Mouse (Mus musculus): Measurements from ENCODE around the gene Rbfox3.

Gene Rbfox3

DNA sequence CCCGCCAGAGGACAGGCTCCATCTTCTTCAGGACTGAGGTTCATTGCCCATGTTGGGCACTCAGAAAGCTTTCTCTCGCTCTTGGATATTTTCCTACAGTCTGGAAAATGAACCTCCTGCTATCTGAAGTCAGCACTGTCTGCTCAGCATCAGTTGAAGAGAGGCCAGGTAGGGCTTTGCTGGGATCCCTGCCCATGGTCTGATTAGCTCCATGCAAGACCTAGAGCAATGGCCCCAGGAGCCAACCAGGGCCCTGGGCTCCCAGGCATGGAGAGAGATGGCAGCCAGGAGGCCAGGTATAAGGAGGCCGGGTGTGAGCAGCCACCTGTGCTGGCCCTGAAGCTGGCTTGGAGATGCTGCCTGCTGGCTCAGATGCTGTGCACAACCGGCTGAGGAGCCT is 198.6 kb downstream of the Rbfox3 start:
- DNase-seq: no peak

GRCm38 (mm10) chr11:118712058-118712457 is 199.3 kb downstream of the Rbfox3 start:
- DNase-seq: no peak

DNA sequence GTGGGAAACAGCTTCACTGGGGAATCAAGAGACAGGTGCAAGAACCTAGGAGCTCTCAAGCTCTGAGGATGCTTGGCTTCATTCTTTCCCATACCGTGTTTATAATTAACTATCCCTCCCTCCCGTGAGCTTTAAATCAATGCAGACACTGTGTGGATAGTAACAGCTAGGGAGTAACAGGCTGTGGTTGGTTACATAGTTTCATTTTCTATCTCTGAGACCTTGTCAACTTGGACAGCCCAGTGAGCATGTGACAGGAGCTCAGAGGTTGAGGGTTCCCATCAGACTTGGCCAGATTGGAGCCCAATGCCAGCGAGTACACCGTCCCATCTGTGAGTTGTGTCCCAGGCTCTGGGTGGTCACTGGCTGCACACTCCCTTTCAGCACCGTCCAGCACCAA is 201.4 kb downstream of the Rbfox3 start:
- DNase-seq: no peak

DNA sequence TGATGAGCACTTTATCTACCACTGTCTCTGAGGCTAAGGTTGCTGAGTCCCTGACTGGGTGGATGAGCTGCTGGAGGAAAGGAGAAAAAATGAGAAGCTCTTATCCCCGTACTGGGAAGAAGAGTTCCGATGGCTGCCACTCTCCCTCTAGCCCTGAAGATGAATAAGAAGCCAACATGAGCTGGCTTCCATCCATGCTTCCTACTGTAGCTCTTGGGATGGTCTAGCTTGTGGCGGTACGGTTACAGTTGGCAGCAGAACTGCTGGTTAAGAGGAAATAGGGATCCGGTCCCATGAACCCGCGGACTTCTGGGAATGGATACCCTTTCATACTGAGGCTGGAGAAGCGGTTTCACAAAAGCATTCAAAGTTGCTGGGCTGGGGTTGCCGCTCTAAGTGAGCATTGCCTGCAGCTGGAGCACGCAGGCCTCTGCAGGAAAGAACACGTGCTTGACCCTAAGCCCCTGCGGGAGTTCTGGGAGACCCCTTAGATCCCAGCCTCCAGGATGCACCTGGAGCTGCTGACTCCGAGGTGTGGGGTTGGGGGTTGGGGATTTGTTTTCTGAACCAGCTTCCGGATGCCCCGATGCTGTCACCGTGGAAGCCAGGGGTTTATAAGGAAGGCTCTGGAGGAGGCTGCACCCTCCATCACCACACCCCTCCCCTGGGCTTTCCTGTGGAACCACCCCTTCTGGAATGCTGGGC is 215.0 kb downstream of the Rbfox3 start:
- no peak for DNase-seq

- DNase-seq: no peak
Observed at GRCm38 (mm10) chr11:118693276-118693675, 218.1 kb downstream of the Rbfox3 start.

GRCm38 (mm10) chr11:118690262-118690661 is 221.1 kb downstream of the Rbfox3 start:
- no peak for DNase-seq

GRCm38 (mm10) chr11:118685397-118685796 is 226.0 kb downstream of the Rbfox3 start:
- DNase-seq: peak; percentile 16

GRCm38 (mm10) chr11:118684665-118685064 is 226.7 kb downstream of the Rbfox3 start:
- no peak for DNase-seq

GRCm38 (mm10) chr11:118680699-118681098 is 230.7 kb downstream of the Rbfox3 start:
- DNase-seq: no peak

GRCm38 (mm10) chr11:118679736-118680410 is 231.5 kb downstream of the Rbfox3 start:
- no peak for DNase-seq

DNA sequence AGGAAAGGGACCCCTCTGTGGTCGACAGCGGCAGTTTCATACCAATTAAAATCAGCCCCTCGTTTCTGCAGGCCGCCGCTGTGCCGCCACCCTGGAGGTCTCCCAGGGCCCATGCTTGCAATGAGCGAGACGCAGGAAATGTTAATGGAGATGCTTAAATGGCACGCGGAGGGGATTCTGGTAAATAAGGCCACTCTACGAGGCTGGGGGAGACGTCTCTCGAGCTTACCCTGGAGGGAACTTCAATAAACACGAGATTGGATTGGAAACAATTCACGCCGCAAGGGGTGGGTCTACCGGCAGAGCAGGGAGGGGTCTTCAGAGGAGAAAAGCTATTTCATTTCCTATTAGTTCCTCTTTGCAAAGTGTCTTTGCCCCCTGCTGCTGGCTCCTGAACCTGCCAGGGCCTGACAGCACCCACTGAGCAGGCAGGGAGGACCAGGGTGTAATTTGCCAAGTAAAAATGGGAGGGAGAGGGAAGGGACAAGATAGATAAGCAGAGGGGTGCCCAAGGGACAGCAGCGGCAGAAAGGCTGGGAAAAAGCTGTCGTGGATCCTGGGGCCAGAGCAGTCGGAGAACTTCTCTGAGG is 232.8 kb downstream of the Rbfox3 start:
- no peak for DNase-seq

- DNase-seq: no peak
Observed at GRCm38 (mm10) chr11:118677277-118677676, 234.1 kb downstream of the Rbfox3 start.

GRCm38 (mm10) chr11:118676364-118676763 is 235.0 kb downstream of the Rbfox3 start:
- DNase-seq: no peak

DNA sequence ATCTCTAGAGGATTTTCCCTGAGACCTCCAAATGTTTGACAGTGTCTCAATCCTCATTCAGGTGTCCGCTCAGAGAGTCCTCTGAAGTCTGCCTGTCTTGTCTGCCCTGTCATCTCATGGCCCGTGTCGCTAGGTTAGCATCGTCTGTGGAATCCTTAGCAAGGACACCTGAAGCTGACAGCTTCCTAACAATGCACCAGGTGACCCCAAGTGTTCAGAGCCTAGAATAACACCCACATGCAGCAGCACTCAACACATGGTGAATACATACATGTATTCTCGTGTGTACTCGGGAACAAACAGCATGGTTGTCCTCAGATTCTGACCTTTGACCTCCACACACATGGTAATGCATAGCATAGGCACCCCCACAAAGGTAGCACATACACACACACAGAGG is 239.4 kb downstream of the Rbfox3 start:
- DNase-seq: no peak

DNA sequence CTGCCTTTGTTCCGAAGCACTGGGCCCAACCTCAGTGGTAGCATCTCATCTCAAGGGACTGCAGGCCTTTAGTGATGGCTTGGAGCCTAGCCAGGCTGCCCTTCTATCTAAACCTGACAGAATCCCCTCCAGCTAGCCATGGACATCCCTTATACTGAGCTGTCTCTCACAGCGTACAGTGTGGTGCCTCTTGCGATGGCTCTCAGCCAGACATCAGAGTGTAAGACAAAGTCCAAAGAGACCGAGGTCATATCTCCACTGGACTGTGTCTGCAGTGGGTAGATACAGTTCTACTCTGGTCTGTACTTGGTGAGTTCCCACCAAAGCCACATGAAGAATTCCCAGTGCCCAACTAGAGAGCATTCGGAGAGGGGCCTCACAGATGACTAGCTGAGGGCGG is 240.2 kb downstream of the Rbfox3 start:
- no peak for DNase-seq

GRCm38 (mm10) chr11:118669820-118670219 is 241.6 kb downstream of the Rbfox3 start:
- DNase-seq: no peak

- DNase-seq: peak; percentile 61
Observed at GRCm38 (mm10) chr11:118668351-118668750, 243.0 kb downstream of the Rbfox3 start.

DNA sequence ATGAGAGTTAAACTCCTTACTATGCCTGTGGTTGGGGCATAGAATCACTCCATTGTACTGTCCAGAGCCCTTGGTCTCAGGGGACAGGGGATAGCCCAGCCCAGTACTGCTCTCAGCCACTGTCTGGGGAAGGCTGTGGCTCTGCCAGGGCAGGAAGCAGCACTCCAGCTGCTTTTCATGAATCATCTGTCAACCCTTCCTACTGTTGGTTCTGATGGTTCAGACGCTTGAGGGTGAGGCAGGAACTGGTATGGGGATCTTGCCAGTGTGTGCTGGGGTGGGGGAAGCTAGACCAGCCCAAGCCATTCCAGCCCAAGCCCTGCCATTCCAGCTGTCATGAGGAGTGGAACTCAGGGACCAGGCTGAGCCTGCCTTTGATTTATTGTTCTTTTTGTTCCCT is 243.5 kb downstream of the Rbfox3 start:
- peak; percentile 58 for DNase-seq

DNA sequence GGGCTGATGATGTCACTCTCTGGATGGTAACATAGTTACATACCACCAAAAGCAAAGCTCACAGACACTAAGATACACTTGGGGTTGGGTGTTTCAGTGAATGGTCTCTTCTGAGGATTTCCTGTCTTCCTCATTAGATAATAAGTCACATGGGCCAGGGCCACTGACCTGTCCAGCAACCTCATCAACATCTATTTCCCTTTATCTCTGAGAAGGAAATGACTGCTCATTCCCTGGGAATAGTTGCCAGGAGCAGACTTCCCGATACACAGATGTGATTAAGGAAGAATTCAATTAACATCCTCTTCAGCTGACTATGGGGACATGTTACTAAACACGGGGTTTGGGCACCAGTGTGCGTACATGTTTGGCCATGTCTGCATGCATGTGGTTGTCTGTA is 245.2 kb downstream of the Rbfox3 start:
- DNase-seq: peak; percentile 40

- no peak for DNase-seq
Observed at GRCm38 (mm10) chr11:118663305-118663704, 248.1 kb downstream of the Rbfox3 start.

DNA sequence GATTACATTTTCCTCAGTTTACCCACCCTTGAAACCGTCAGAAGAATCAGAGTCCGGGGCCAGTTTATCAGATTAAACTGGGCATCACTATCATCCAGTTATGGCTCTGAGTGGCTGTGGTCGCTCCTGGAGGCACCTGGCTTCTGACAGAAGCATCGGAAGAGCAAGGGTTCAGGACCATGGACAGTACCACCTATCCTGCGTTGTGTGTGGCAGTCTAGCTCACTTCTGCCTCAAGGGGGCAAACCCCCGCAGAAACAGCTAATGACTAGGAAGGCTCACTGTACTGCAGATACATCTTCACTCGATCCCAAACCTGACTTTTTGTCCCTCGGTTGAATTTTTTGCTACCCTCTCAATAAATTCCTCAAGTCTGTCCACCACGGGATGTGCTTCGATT is 252.1 kb downstream of the Rbfox3 start:
- peak; percentile 31 for DNase-seq

- DNase-seq: no peak
Observed at GRCm38 (mm10) chr11:118655833-118656232, 255.6 kb downstream of the Rbfox3 start.

DNA sequence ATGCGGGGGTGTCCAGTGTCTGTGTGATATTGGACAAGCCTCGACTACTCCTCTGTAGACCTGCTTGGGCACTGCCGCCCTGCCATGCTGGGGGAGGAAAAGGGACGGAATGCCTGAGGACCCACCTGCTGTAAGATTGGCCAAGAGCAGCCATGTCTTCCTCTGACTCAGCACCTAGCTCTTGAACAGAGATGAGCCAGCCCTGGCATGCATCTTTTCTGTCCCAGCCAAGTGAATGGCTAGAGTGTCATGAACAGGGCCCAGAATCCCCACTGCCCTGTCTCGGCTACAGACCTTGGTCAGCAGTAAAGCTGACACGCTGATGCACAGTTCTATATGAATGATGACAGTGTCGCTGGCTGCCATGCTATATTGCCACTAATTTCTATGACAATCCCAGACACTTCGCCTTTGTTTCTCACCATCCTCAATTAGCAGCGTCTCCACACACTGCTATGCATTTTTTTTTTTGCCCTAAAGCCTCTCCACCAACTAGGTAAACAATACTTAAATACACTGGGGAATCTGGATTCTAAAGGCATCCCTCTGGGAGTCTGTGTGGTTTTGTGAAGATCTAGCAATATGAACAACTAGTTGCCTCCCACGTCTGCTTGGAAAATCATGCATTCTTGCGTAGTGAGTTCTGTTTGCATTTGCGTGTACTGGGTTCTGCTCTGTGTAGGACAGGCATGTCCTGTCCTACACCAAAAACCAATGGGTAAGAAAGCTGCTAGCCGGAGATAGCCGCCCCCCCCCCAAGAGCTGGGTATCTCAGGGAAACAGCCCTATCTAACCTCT is 257.7 kb downstream of the Rbfox3 start:
- DNase-seq: no peak
